Mouse (Mus musculus): ENCODE data around the gene Tagln.
A peak's percentile ranks its signal among the peaks of the same experiment; 100 is the strongest.

Gene Tagln

GRCm38 (mm10) chr9:45946182-45946871, 10.5 kb upstream of the Tagln start:
- no peak for DNase-seq (ENCODE audit: extremely low spot score)

- DNase-seq (ENCODE audit: extremely low spot score): no peak
Measured at GRCm38 (mm10) chr9:45945721-45946120, 9.9 kb upstream of the Tagln start.

GRCm38 (mm10) chr9:45944506-45945400, 8.9 kb upstream of the Tagln start:
- no peak for DNase-seq (ENCODE audit: extremely low spot score)

GRCm38 (mm10) chr9:45943628-45944505, 8.0 kb upstream of the Tagln start:
- DNase-seq (ENCODE audit: extremely low spot score): no peak

DNA sequence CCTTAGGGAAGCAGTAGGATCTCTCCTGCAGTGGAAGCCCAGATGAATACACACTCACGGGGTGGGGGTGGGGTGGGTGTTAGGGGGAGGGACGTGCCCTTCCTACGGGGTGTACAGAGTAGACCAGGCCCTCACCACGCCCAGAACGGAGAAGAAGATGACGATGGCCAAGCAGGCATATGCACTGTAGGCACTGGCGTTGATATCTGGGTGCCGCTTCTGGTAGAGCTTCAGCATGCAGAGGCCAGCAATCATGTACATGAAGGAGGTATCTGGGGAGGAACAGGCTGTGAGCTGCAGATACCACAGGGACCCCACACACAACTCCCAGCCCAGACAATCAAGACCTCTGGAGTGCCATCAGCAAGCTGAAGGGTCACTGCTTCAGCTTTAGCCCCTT, 7.1 kb upstream of the Tagln start:
- DNase-seq (ENCODE audit: extremely low spot score): no peak

- no peak for DNase-seq (ENCODE audit: extremely low spot score)
Measured at GRCm38 (mm10) chr9:45942464-45942863, 6.6 kb upstream of the Tagln start.

- DNase-seq (ENCODE audit: extremely low spot score): no peak
Measured at GRCm38 (mm10) chr9:45941329-45941888, 5.6 kb upstream of the Tagln start.

DNA sequence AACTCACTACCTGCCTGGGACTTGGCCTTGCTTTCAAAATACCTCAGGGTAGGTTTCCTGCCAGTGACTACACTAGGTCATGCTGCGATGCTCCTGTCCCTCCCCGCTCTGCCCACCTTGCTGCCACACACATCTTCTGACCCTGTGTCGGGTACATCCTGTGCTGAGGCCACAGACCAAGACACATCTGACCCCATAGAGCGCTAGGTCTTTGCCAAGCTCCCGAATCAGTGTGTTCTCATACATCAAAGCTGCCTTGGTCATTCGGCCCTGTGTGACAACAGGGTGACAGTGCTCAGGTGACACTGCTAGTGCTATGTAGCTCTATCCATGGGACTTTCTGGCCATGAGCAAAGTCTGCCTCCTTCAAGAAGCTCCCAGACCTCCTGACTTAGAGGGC, 3.9 kb upstream of the Tagln start:
- DNase-seq (ENCODE audit: extremely low spot score): no peak

DNA sequence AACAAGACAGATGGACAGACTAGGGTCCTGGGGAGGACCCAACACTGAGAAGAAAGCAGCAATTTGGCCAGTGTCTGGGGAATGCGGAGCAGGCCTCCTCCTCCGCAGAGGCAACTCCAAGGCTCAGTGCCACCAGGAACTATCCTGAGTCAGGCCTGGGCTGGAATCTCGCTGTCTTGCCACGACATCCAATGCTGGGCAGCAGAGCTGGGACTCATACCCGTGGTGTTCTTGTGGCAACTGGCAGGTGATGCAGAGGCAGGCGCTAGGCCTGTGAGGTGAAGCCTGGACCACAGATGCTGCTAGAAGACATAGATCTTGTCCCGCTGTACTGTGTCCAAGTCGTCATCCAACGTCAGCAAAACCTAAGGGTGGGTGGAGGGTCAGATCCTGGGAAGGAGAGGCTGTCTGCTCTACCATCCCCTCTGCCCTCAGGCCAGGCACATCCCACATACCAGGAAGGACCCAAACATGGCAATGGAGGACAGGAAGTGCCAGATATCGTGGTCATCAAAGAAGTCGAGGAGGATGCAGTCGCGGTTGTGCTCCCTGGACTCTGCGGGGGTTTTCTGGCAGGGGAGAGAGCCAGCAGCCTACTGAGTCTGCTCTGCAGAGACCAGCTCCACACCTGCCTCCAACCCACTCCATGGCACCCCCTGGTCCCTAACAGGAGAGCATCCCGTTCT, 3.2 kb upstream of the Tagln start:
- DNase-seq (ENCODE audit: extremely low spot score): no peak

DNA sequence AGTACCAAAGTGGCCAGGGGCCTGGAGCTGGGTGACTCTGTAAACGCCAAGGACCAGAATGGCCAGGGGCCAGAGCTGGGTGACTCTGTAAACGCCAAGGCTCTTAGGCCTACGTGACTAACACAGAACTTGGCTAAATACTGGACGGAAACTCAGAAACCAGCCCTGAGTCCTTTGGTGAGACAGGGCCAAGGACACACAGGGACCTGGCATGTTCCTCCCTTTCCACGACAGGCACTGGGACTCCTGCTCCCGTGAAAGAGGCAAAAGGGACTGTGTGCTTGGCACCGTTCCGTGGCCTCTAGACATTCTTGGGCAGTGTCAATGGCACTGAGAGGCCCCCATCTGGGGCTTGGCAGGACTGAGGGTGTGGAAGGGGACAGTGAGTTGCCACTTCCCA, 2.2 kb upstream of the Tagln start:
- no peak for DNase-seq (ENCODE audit: extremely low spot score)

- DNase-seq (ENCODE audit: extremely low spot score): peak; percentile 55
Measured at GRCm38 (mm10) chr9:45936883-45937282, 1.0 kb upstream of the Tagln start.

DNA sequence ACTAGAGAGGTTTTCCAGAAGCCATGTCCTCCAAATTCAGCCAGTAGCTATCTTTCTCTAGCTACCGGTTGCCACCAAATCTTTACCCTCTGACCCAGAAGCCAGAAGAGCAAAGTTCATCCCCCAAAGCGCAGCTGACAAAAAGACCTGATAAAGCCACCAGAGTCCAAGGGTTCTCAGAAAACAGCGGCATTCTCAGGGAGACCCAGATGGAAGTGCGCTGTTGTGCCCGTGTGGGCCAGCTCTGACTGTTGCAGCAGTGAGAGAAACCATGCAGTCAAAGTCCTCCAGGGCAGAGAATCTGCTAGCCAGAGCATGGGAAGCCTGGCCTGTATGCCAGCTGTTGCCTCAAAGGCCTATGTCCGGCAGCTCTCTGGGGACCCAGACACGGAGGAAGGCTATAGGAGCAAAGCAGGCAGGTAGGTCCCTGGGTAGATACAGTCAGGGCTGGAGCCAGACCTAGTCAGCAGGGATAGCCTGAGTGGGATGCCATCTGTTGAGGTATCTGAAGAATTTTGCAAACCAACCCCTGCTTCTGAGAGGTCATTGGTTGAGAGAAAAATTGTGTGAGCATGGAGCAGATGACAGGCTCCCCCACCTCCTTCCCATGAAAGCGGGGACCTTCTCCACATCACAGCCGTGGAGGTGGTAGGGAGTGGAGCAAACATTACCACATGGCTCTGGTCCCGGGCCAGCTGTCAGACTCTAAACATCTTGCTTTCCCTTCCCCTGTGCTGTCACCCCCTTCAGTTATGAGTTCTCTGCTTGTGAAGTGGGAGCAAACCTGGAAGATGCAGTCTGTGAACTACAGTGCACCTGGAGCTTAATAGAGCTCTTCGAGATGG, 3.1 kb downstream of the Tagln start:
- no peak for DNase-seq (ENCODE audit: extremely low spot score)

DNA sequence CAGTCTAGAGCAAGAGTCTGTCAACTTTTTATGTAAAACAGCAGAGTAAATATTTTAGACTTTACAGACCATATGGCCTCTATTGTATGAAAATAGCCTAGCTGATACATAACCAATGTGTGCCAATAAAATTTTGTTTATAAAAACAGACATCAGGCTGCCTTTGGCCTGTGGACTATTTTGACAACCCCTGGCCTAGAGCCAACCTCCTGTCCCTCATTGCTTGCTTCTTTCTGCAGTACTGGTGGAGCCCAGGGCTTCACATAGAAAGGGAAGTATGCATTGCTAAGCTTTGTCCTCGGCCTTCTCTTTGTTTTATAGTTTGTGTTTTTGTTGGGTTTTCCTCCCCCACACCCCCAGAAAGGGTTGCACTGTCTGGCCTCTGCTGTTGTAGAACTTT, 3.9 kb downstream of the Tagln start:
- DNase-seq (ENCODE audit: extremely low spot score): no peak

- no peak for DNase-seq (ENCODE audit: extremely low spot score)
Measured at GRCm38 (mm10) chr9:45929285-45929684, 6.6 kb downstream of the Tagln start.

DNA sequence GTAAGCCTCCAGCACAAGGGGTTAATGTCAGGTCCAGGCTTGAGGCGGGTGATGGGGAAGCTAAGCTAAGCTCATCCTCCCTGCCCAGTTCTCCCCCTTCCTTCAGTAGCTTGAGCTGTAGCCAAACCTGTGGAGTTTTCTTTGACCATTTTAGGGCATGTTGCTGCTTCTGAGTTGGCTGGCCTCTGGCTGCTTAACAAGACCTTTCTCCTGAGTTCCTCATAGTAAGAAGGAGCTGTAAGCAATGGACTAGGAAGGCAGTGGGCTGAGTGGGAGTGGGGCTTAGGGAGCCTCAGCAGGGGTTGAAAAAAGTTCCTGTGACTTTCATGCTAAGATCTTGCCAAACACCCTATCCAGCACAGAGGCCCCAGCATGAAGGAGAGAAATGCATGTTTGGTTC, 16.0 kb downstream of the Tagln start:
- no peak for DNase-seq (ENCODE audit: extremely low spot score)

DNA sequence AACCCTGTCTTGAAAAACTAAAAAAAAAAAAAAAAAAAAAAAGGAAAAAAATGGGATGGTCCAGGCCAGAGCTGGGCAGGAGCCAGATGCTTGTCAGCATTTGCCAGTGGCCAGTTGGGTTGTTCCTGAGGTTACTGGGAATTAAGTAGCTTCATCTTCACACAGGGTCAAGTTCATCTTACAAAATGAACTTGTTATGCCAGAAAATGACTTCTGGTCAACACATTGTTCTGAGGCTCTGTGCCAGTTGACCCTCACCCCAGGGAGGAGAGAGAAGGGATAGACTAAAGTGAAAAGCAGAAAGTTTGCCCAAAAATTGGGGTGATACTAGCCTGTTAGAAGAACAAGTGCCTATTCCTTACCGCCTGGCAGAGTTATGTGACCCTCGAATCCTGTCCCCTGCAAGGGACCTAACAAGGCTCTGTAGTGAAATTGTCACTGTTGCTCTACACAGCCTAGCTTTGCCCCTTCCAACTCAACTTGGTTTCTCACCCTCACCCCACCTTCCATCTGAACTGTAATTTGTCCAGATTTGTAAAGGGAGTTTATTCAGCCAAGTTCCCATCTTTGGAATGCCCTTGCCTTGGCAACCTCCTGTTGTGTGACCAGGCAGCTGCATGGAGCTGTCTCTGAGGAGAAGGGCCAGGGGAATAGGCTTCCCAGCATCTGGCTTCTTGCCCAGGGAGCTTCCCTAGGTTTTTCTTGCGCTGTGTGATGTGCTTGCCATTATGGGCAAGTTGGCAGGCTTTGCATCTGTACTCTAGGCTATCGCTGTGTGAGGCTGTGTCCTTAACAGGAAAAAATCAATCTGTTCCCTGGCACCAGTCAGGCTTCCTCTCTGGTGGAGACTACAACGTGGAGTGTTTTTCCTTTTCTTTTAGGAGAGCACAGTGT, 18.6 kb downstream of the Tagln start:
- no peak for DNase-seq (ENCODE audit: extremely low spot score)

GRCm38 (mm10) chr9:45915659-45916058, 20.2 kb downstream of the Tagln start:
- no peak for DNase-seq (ENCODE audit: extremely low spot score)

DNA sequence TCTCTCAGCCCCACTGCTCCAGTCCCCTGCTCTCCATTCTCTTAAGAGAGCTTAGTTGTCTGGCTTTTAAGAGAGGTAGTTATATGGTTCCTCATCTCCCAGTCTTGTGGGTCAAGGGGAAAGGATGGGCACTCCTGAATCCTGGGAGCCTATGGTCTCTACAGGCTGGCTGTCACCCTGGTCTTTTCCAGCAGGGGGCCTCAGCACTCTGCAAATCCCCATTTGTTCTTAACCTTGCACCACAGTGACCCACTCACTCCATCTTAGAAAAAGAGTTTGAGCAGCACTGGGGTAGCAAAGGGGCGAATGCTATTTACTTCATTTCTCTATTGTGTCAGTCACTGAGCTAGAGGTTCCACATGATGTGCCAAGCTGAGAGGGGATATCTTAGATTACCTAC, 24.2 kb downstream of the Tagln start:
- peak; percentile 32 for DNase-seq (ENCODE audit: extremely low spot score)

DNA sequence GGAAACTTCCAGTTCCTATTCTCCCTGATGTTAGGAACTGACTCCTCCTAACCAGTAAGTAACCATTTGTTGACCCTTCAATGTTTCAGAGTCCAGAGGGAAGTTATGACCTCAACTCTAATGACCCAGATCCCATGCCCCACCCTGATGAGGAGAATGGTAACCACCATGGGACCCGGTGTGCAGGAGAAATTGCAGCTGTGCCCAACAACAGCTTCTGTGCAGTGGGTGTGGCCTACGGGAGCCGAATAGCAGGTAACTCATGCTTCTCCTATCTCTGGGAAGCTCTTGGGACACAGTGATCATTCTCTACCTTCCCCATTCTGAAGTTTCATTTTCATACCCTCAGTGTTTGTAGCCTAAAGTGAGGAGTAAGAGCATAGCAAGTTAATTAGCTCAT, 24.9 kb downstream of the Tagln start:
- DNase-seq (ENCODE audit: extremely low spot score): no peak

Measured in embryo, embryonic 9.5 days (tissue).